Mouse (Mus musculus) left cerebral cortex, adult 2 months (tissue): ENCODE measurements around the gene Tmx2. TPM values are rescaled to one million over a fixed set of nuclear protein-coding genes. Genes with fewer than 3 reads are reported as not detected.

ENCODE experiments used
- DNase-seq, 2 experiments: peaks; one replicate each; pipeline ENCODE4 v3.0.0; 2021 to 2022; ENCODE audit warnings: low spot score in 2 of 2, mixed read lengths in 1 of 2; ENCODE audit errors: extremely low spot score in 1 of 2
- H3K27ac ChIP-seq: fragments of 200-600 bp; 2 replicates; pipeline ENCODE4 v1.8.1; 2022
- H3K4me3 ChIP-seq: fragments of 200-600 bp; 2 replicates; pipeline ENCODE4 v1.8.1; 2022
- CTCF ChIP-seq: fragments of 200-600 bp; IDR thresholded peaks from 2 replicates; pipeline ENCODE4 v1.8.1; 2022; ENCODE audit warnings: antibody characterized with exemption, mild to moderate bottlenecking, moderate library complexity
- intact Hi-C: fragments of 180-260 bp; cut with DNase I; formaldehyde crosslinking; loops from one replicate; pipeline ENCODE4 v1.15.1; 2025
- total RNA-seq, 2 experiments: library from RNA; stranded (reverse); gene quantifications; 2 replicates each; pipeline ENCODE4 v1.2.3; 2021

The Tmx2 gene
- total RNA-seq, 2 experiments from 2014 or later: 224 to 239 TPM

GRCm38 (mm10) chr2:84634934-84635482 is 43.9 kb downstream of the Tmx2 start:
- Histone ChIP-seq H3K27ac (peak overlapping the region; percentile 84), H3K4me3 (no peak overlapping the region)
- intact Hi-C loops: loop anchor here (2.0 kb wide), 1 partner anchor 14 kb away; no protein-coding TSS in a partner anchor
- TF ChIP-seq CTCF: no peak; the same call in 1 of the 2 replicates
- no peak for DNase-seq

- intact Hi-C loops: loop anchor here (2.0 kb wide), 1 partner anchor 15 kb away; no protein-coding TSS in a partner anchor
- H3K27ac ChIP-seq: peak overlapping the region; percentile 16; the same call in 1 of the 2 replicates
- no peak overlapping the region for H3K4me3 ChIP-seq
- no peak for DNase-seq
- no peak for TF ChIP-seq CTCF
Observed at GRCm38 (mm10) chr2:84634006-84634405, 44.9 kb downstream of the Tmx2 start.

GRCm38 (mm10) chr2:84632999-84633398 is 45.9 kb downstream of the Tmx2 start:
- intact Hi-C loops: no loop called here
- TF ChIP-seq CTCF: no peak
- Histone ChIP-seq H3K27ac (peak overlapping the region; percentile 54; the same call in 1 of the 2 replicates), H3K4me3 (no peak overlapping the region)
- DNase-seq: no peak

- no peak for DNase-seq
- TF ChIP-seq CTCF: no peak
- no peak overlapping the region; the same call in 1 of the 2 replicates for H3K27ac ChIP-seq
Observed at GRCm38 (mm10) chr2:84632001-84632400, 46.9 kb downstream of the Tmx2 start.

GRCm38 (mm10) chr2:84627036-84627435 is 51.9 kb downstream of the Tmx2 start:
- intact Hi-C loops: no loop called here
- no peak for DNase-seq
- TF ChIP-seq CTCF: no peak
- H3K4me3 ChIP-seq: no peak overlapping the region
- H3K27ac ChIP-seq: no peak overlapping the region

More at GRCm38 (mm10) chr2:84632001-84632400, 46.9 kb downstream of the Tmx2 start:
- no peak overlapping the region for H3K4me3 ChIP-seq
- intact Hi-C loops: no loop called here

- no peak for DNase-seq
Observed at GRCm38 (mm10) chr2:84626366-84626975, 52.5 kb downstream of the Tmx2 start.

GRCm38 (mm10) chr2:84624201-84624600 is 54.7 kb downstream of the Tmx2 start:
- DNase-seq: no peak
- no peak for TF ChIP-seq CTCF
- no peak overlapping the region for H3K27ac ChIP-seq
- intact Hi-C loops: no loop called here
- no peak overlapping the region for H3K4me3 ChIP-seq

More at GRCm38 (mm10) chr2:84626366-84626975, 52.5 kb downstream of the Tmx2 start:
- intact Hi-C loops: no loop called here
- no peak for TF ChIP-seq CTCF
- H3K4me3 ChIP-seq: no peak overlapping the region
- H3K27ac ChIP-seq: no peak overlapping the region

- Histone ChIP-seq H3K27ac (no peak overlapping the region), H3K4me3 (no peak overlapping the region)
- no peak for TF ChIP-seq CTCF
- intact Hi-C loops: no loop called here
- DNase-seq: no peak
Observed at GRCm38 (mm10) chr2:84623428-84624119, 55.4 kb downstream of the Tmx2 start.

- Histone ChIP-seq H3K4me3 (no peak overlapping the region), H3K27ac (no peak overlapping the region)
- TF ChIP-seq CTCF: no peak
- intact Hi-C loops: no loop called here
- DNase-seq: no peak
Observed at GRCm38 (mm10) chr2:84622668-84623067, 56.3 kb downstream of the Tmx2 start.

Other genes starting within 250 kb of the Tmx2 start
- 1 to 10 TPM; 3.8 to 4.4 TPM for gene Tfpi, start 202.4 kb downstream of the Tmx2 start, total RNA-seq
- gene Ctnnd1, start 28.4 kb downstream of the Tmx2 start, total RNA-seq: 10 to 100 TPM; 65.1 to 70.2 TPM
- gene Btbd18, start 20.1 kb downstream of the Tmx2 start, total RNA-seq: not detected
- gene Selenoh, start 8.4 kb downstream of the Tmx2 start, total RNA-seq: 10 to 100 TPM; 27.4 to 33.3 TPM
- gene Gm28635, start 1.1 kb downstream of the Tmx2 start, total RNA-seq: 1 to 10 TPM; 7.6 to 9.6 TPM
- 10 to 100 TPM; 30.7 to 30.9 TPM for gene Med19, start 738 bp downstream of the Tmx2 start, total RNA-seq
- gene Zdhhc5, start 36.0 kb upstream of the Tmx2 start, total RNA-seq: 10 to 100 TPM; 48.8 to 49.9 TPM
- gene Clp1, start 48.2 kb upstream of the Tmx2 start, total RNA-seq: 10 to 100 TPM in 1 of 2 experiments, 1 to 10 TPM in 1; 8.8 to 10.2 TPM
- gene Ypel4, start 54.9 kb upstream of the Tmx2 start, total RNA-seq: 100 to 1,000 TPM; 101 to 102 TPM
- 1 to 10 TPM; 2.0 to 2.4 TPM for gene Gm19426, start 64.5 kb upstream of the Tmx2 start, total RNA-seq
- gene Serping1, start 96.3 kb upstream of the Tmx2 start, total RNA-seq: 1 to 10 TPM; 5.3 to 8.4 TPM
- gene Ube2l6, start 119.7 kb upstream of the Tmx2 start, total RNA-seq: 1 to 10 TPM; 6.4 to 6.7 TPM
- not detected for gene Smtnl1, start 143.5 kb upstream of the Tmx2 start, total RNA-seq
- 10 to 100 TPM; 49.1 to 51.3 TPM for gene Timm10, start 147.9 kb upstream of the Tmx2 start, total RNA-seq
- gene Slc43a1, start 159.7 kb upstream of the Tmx2 start, total RNA-seq: under 1 TPM; 0.27 to 0.30 TPM
- 100 to 1,000 TPM in 1 of 2 experiments, 10 to 100 TPM in 1; 99.5 to 113 TPM for gene Rtn4rl2, start 207.6 kb upstream of the Tmx2 start, total RNA-seq